Mouse (Mus musculus) G1E (cell line): ENCODE measurements around the gene Kdsr. TPM values are rescaled to one million over a fixed set of nuclear protein-coding genes. Genes with fewer than 3 reads are reported as not detected.
A peak's percentile ranks its signal among the peaks of the same experiment; 100 is the strongest.

Source experiments
- ATAC-seq: 2 replicates; pipeline ENCODE4 v1.8.0; 2016; ENCODE audit warnings: mild to moderate bottlenecking; ENCODE audit not compliant: insufficient number of reproducible peaks, poor library complexity, low FRiP score, severe bottlenecking; ENCODE audit errors: extremely low read depth
- DNase-seq: peaks from one replicate; pipeline ENCODE4 v3.0.0; 2012; ENCODE audit warnings: low spot score
- H3K27me3 ChIP-seq: 2 replicates; pipeline ENCODE4 v1.6.1; 2012; ENCODE audit warnings: mild to moderate bottlenecking, low read length, inconsistent platforms; ENCODE audit not compliant: insufficient read depth
- H3K36me3 ChIP-seq: replicated peaks from 2 replicates; pipeline ENCODE3; 2012; ENCODE audit warnings: mild to moderate bottlenecking, inconsistent platforms
- H3K4me1 ChIP-seq: 2 replicates; pipeline ENCODE4 v1.6.1; 2012; ENCODE audit warnings: low read depth, low read length, inconsistent platforms, mixed read lengths; ENCODE audit not compliant: insufficient read depth
- H3K4me3 ChIP-seq: 2 replicates; pipeline ENCODE4 v1.5.1; 2012; ENCODE audit warnings: low read depth, mild to moderate bottlenecking, inconsistent platforms, low read length, moderate library complexity, mixed read lengths
- H3K9me3 ChIP-seq: replicated peaks from 2 replicates; pipeline ENCODE4 v1.6.1; 2012; ENCODE audit warnings: inconsistent platforms
- CTCF ChIP-seq: IDR thresholded peaks from 2 replicates; pipeline ENCODE4 v1.5.1; 2012; ENCODE audit warnings: low read depth, low read length, inconsistent platforms, mixed read lengths
- GATA1 ChIP-seq: IDR thresholded peaks from 2 replicates; pipeline ENCODE4 v1.6.1; 2012; ENCODE audit warnings: borderline replicate concordance, low read length, inconsistent platforms, mixed read lengths
- GATA2 ChIP-seq: IDR thresholded peaks from 2 replicates; pipeline ENCODE4 v1.6.1; 2012; ENCODE audit warnings: low read depth, low read length, inconsistent platforms, borderline replicate concordance
- POLR2AphosphoS5 ChIP-seq: IDR thresholded peaks from 2 replicates; pipeline ENCODE4 v1.6.1; 2012; ENCODE audit warnings: low read depth, low read length, inconsistent platforms; ENCODE audit not compliant: insufficient replicate concordance
- TAL1 ChIP-seq: conservative IDR thresholded peaks from 2 replicates; pipeline ENCODE4 v1.6.1; 2012; ENCODE audit warnings: low read depth, low read length, inconsistent platforms, mixed read lengths
- polyA plus RNA-seq: library from polyadenylated mRNA; stranded (reverse); fragments of >175 nt; gene quantifications from 2 replicates; pipeline ENCODE4 v1.2.3, GENCODE M21; 2012
- total RNA-seq, 2 experiments: library from RNA; stranded (forward) in 1 of 2; stranded (reverse) in 1 of 2; fragments of 200-1000 nt in 1 of 2; fragments of >200 nt in 1 of 2; fragmentation: Nextera tagmentation in 1 of 2; gene quantifications; 2 replicates each; pipeline ENCODE4 v1.2.3; 2014 to 2017

The Kdsr gene
- total and polyA plus RNA-seq, 3 experiments = 9.3 to 63.9 (median 27.1) TPM

- no peak overlapping the region for H3K4me3 ChIP-seq
- TF ChIP-seq TAL1 = no peak
- TF ChIP-seq GATA2 = no peak
- TF ChIP-seq CTCF = no peak
- no peak for TF ChIP-seq GATA1
- no peak for TF ChIP-seq POLR2AphosphoS5
- peaks cover 7% of the 10 kb centered on the region; the same call in 1 of the 2 replicates for H3K27me3 ChIP-seq
- H3K4me1 ChIP-seq = no peaks in the 10 kb centered on the region
- ATAC-seq = no peak
- H3K36me3 ChIP-seq = no peaks in the 10 kb centered on the region
- H3K9me3 ChIP-seq = no peaks in the 10 kb centered on the region
- no peak for DNase-seq
Measured at GRCm38 (mm10) chr1:106700520-106701114, 58.9 kb downstream of the Kdsr start.

GRCm38 (mm10) chr1:106696472-106696871 lies 63.1 kb downstream of the Kdsr start:
- no peaks in the 10 kb centered on the region for H3K4me1 ChIP-seq
- no peak for ATAC-seq
- no peak for TF ChIP-seq TAL1
- no peak for TF ChIP-seq CTCF
- TF ChIP-seq POLR2AphosphoS5 = no peak
- no peak for TF ChIP-seq GATA2
- TF ChIP-seq GATA1 = no peak

GRCm38 (mm10) chr1:106695649-106696048 lies 63.9 kb downstream of the Kdsr start:
- Histone ChIP-seq H3K9me3 (no peaks in the 10 kb centered on the region), H3K27me3 (peaks cover 7% of the 10 kb centered on the region; the same call in 1 of the 2 replicates), H3K4me3 (no peak overlapping the region), H3K4me1 (no peaks in the 10 kb centered on the region), H3K36me3 (no peaks in the 10 kb centered on the region)
- TF ChIP-seq GATA1 = no peak
- no peak for TF ChIP-seq POLR2AphosphoS5
- no peak for TF ChIP-seq CTCF
- TF ChIP-seq GATA2 = no peak
- no peak for TF ChIP-seq TAL1
- DNase-seq (no peak), ATAC-seq (no peak)

More at GRCm38 (mm10) chr1:106696472-106696871, 63.1 kb downstream of the Kdsr start:
- H3K9me3 ChIP-seq = no peaks in the 10 kb centered on the region
- DNase-seq = no peak
- peaks cover 7% of the 10 kb centered on the region; the same call in 1 of the 2 replicates for H3K27me3 ChIP-seq
- no peaks in the 10 kb centered on the region for H3K36me3 ChIP-seq
- no peak overlapping the region for H3K4me3 ChIP-seq

GRCm38 (mm10) chr1:106694316-106694715 lies 65.2 kb downstream of the Kdsr start:
- TF ChIP-seq TAL1 (no peak), POLR2AphosphoS5 (no peak), CTCF (no peak), GATA2 (no peak), GATA1 (no peak)
- Histone ChIP-seq H3K9me3 (no peaks in the 10 kb centered on the region), H3K4me1 (no peaks in the 10 kb centered on the region), H3K36me3 (no peaks in the 10 kb centered on the region), H3K4me3 (no peak overlapping the region), H3K27me3 (peaks cover 7% of the 10 kb centered on the region; the same call in 1 of the 2 replicates)
- no peak for DNase-seq
- no peak for ATAC-seq

- no peaks in the 10 kb centered on the region for H3K4me1 ChIP-seq
- no peaks in the 10 kb centered on the region for H3K36me3 ChIP-seq
- no peak overlapping the region for H3K4me3 ChIP-seq
- TF ChIP-seq GATA1 (no peak), CTCF (no peak), GATA2 (no peak), TAL1 (no peak), POLR2AphosphoS5 (no peak)
- H3K9me3 ChIP-seq = no peaks in the 10 kb centered on the region
- DNase-seq (no peak), ATAC-seq (peak; percentile 72)
- peaks cover 11% of the 10 kb centered on the region for H3K27me3 ChIP-seq
Measured at GRCm38 (mm10) chr1:106692599-106692998, 66.9 kb downstream of the Kdsr start.

- H3K27me3 ChIP-seq = peaks cover 8% of the 10 kb centered on the region; the same call in 1 of the 2 replicates
- no peak for DNase-seq
- H3K4me3 ChIP-seq = no peak overlapping the region
- no peaks in the 10 kb centered on the region for H3K4me1 ChIP-seq
- no peak for ATAC-seq
- TF ChIP-seq TAL1 = no peak
- no peak for TF ChIP-seq GATA1
- TF ChIP-seq GATA2 = no peak
- TF ChIP-seq POLR2AphosphoS5 = no peak
- TF ChIP-seq CTCF = no peak
- no peaks in the 10 kb centered on the region for H3K9me3 ChIP-seq
- no peaks in the 10 kb centered on the region for H3K36me3 ChIP-seq
Measured at GRCm38 (mm10) chr1:106690887-106691286, 68.6 kb downstream of the Kdsr start.
